Comparison of ENCODE assay signal across 28 mouse cellular contexts in genomic region chr11:83597796-83598195, GRCm38 (mm10). TPM values are rescaled to one million over a fixed set of nuclear protein-coding genes. Genes with fewer than 3 reads are reported as not detected.
A peak's percentile ranks its signal among the peaks of the same experiment; 100 is the strongest.
DNase-seq lines count a peak whose midpoint lies in the region; ATAC-seq and TF ChIP-seq lines count a peak whose summit lies in the region.
"Had no signal": no experiment of that assay in that cellular context is flagged by ENCODE, and none has a peak within 500 bp of the region (broad histone marks: within the 10 kb centered on the region; RNA-seq: fewer than 3 reads in every experiment).

No protein-coding gene starts in this region.

- H3K9ac ChIP-seq in heart, embryonic 11.5 days (ENCODE audit: low read depth, low read length), result no peak overlapping the region
- H3K9ac ChIP-seq in lung, embryonic 15.5 days, result no peak overlapping the region
- H3K9ac ChIP-seq in stomach, postnatal 0 days (ENCODE audit: low read length), result no peak overlapping the region
- H3K9ac ChIP-seq: forebrain, embryonic 12.5 days; forebrain, embryonic 15.5 days; heart, embryonic 12.5 days; heart, embryonic 15.5 days; hindbrain, embryonic 13.5 days; intestine, embryonic 15.5 days had no signal

- H3K9me3 ChIP-seq in heart, embryonic 11.5 days (replicated peaks; ENCODE audit: control insufficient read depth, low read length), result no peaks in the 10 kb centered on the region
- H3K9me3 ChIP-seq in lung, embryonic 15.5 days, result no peaks in the 10 kb centered on the region
- no peaks in the 10 kb centered on the region for H3K9me3 ChIP-seq in stomach, postnatal 0 days (ENCODE audit: control insufficient read depth, low read length)
- H3K9me3 ChIP-seq: forebrain, embryonic 12.5 days; forebrain, embryonic 15.5 days; heart, embryonic 12.5 days; heart, embryonic 15.5 days; hindbrain, embryonic 10.5 days; hindbrain, embryonic 13.5 days; intestine, embryonic 15.5 days had no signal

- no peak for TF ChIP-seq EP300 in stomach, postnatal 0 days (optimal IDR thresholded peaks at IDR 0.05)

- no peaks in the 10 kb centered on the region for H3K36me3 ChIP-seq in heart, embryonic 11.5 days (ENCODE audit: control insufficient read depth, insufficient read depth, low read length)
- H3K36me3 ChIP-seq in lung, embryonic 15.5 days, result no peaks in the 10 kb centered on the region
- no peaks in the 10 kb centered on the region for H3K36me3 ChIP-seq in stomach, postnatal 0 days (ENCODE audit: control insufficient read depth, insufficient read depth, low read length)
- H3K36me3 ChIP-seq: forebrain, embryonic 12.5 days; forebrain, embryonic 15.5 days; heart, embryonic 12.5 days; heart, embryonic 15.5 days; hindbrain, embryonic 10.5 days; hindbrain, embryonic 13.5 days; intestine, embryonic 15.5 days had no signal

- H3K4me2 ChIP-seq in heart, embryonic 11.5 days, result no peak overlapping the region
- no peak overlapping the region for H3K4me2 ChIP-seq in lung, embryonic 15.5 days
- H3K4me2 ChIP-seq in stomach, postnatal 0 days (replicated peaks; ENCODE audit: low read depth), result no peak overlapping the region
- H3K4me2 ChIP-seq: forebrain, embryonic 12.5 days; forebrain, embryonic 15.5 days; heart, embryonic 12.5 days; heart, embryonic 15.5 days; hindbrain, embryonic 13.5 days; intestine, embryonic 15.5 days had no signal

- WGBS in heart, embryonic 11.5 days (ENCODE audit: insufficient replicate concordance), result 85% methylated on average over 7 of the region's 7 CpGs
- WGBS in lung, embryonic 15.5 days, result 83% methylated on average over 7 of the region's 7 CpGs
- 87% methylated on average over 7 of the region's 7 CpGs for WGBS in stomach, postnatal 0 days

- no peak overlapping the region for H3K4me3 ChIP-seq in heart, embryonic 11.5 days (ENCODE audit: low read depth, low read length)
- H3K4me3 ChIP-seq in lung, embryonic 15.5 days, result no peak overlapping the region
- H3K4me3 ChIP-seq in stomach, postnatal 0 days (ENCODE audit: low read depth, low read length), result no peak overlapping the region
- H3K4me3 ChIP-seq: erythroblast, embryonic 14.5 days; forebrain, embryonic 12.5 days; forebrain, embryonic 15.5 days; heart, embryonic 12.5 days; heart, embryonic 15.5 days; hindbrain, embryonic 10.5 days; hindbrain, embryonic 13.5 days; intestine, embryonic 15.5 days had no signal

- DNase-seq in heart, adult 11 months, result peak; percentile 64
- no peak for DNase-seq in lung, postnatal 4 days
- peak; percentile 70 for DNase-seq in NIH3T3 (ENCODE audit: low read depth)
- no peak for DNase-seq in stomach, postnatal 0 days (ENCODE audit: low spot score)
- no peak for DNase-seq in cerebellum, adult 9-10 months
- DNase-seq: adrenal gland, postnatal 10 days; adrenal gland, postnatal 36 days; cerebellum, adult 18-20 months; cerebellum, adult 9-11 months; cerebellum, postnatal 25 days; gastrocnemius, postnatal 10 days; gastrocnemius, postnatal 36 days; heart, postnatal 10 days; heart, postnatal 36 days had no signal

- H3K27me3 ChIP-seq in heart, embryonic 11.5 days (ENCODE audit: control insufficient read depth, insufficient read depth, low read length), result no peaks in the 10 kb centered on the region
- no peaks in the 10 kb centered on the region for H3K27me3 ChIP-seq in lung, embryonic 15.5 days
- no peaks in the 10 kb centered on the region for H3K27me3 ChIP-seq in stomach, postnatal 0 days (ENCODE audit: control insufficient read depth, insufficient read depth, low read length)
- H3K27me3 ChIP-seq: forebrain, embryonic 12.5 days; forebrain, embryonic 15.5 days; heart, embryonic 12.5 days; heart, embryonic 15.5 days; hindbrain, embryonic 13.5 days; intestine, embryonic 15.5 days had no signal

- ATAC-seq in heart, embryonic 11.5 days (replicated peaks; ENCODE audit: insufficient number of reproducible peaks, low FRiP score, low TSS enrichment), result no peak
- no peak for ATAC-seq in lung, embryonic 15.5 days (ENCODE audit: borderline replicate concordance, extremely low read depth, low FRiP score, low TSS enrichment)
- ATAC-seq in stomach, postnatal 0 days (ENCODE audit: low FRiP score, low TSS enrichment), result no peak
- ATAC-seq: activated CD4-positive, CD25-positive, alpha-beta regulatory T cell, adult 4 months; CD4-positive, CD25-positive, alpha-beta regulatory T cell, adult 4 months; forebrain, embryonic 15.5 days; hindbrain, embryonic 16.5 days; intestine, embryonic 15.5 days had no signal

- TF ChIP-seq CTCF in stomach, postnatal 0 days (IDR thresholded peaks at IDR 0.05; ENCODE audit: low read depth), result no peak

- no peak overlapping the region for H3K27ac ChIP-seq in heart, embryonic 11.5 days (ENCODE audit: low read depth, low read length)
- H3K27ac ChIP-seq in lung, embryonic 15.5 days, result peak overlapping the region; percentile 73
- 0 out of 2 replicates have a peak overlapping the region, but pooled peaks have one; percentile 24 for H3K27ac ChIP-seq in stomach, postnatal 0 days (replicated peaks)
- H3K27ac ChIP-seq: forebrain, embryonic 12.5 days; forebrain, embryonic 15.5 days; heart, embryonic 15.5 days; hindbrain, embryonic 10.5 days; hindbrain, embryonic 13.5 days; intestine, embryonic 15.5 days had no signal

- H3K4me1 ChIP-seq in heart, embryonic 11.5 days (ENCODE audit: control insufficient read depth, insufficient read depth, low read length), result no peaks in the 10 kb centered on the region
- H3K4me1 ChIP-seq in lung, embryonic 15.5 days, result 0 out of 2 replicates have a peak, but pooled peaks cover 4% of the 10 kb centered on the region
- H3K4me1 ChIP-seq in stomach, postnatal 0 days (replicated peaks; ENCODE audit: control insufficient read depth, insufficient read depth), result no peaks in the 10 kb centered on the region
- H3K4me1 ChIP-seq: forebrain, embryonic 12.5 days; forebrain, embryonic 15.5 days; heart, embryonic 12.5 days; heart, embryonic 15.5 days; hindbrain, embryonic 13.5 days; intestine, embryonic 15.5 days had no signal

RNA-seq across cellular contexts. Expression of gene Ccl6, which starts 4.9 kb away (rescaled TPM):
- polyA plus RNA-seq in heart, embryonic 11.5 days (2014; fragmentation: Nextera tagmentation; extraction: Ambion mirVana), result 0.65 and 0.97 TPM in 2 replicates
- 8.1 and 9.2 TPM in 2 replicates for polyA plus RNA-seq in lung, embryonic 15.5 days (2015; fragmentation: Nextera tagmentation; extraction: Ambion mirVana)
- 57.9 and 58.5 TPM in 2 replicates for polyA plus RNA-seq in stomach, postnatal 0 days (2015; fragmentation: Nextera tagmentation; extraction: Ambion mirVana)
- polyA plus RNA-seq: C2C12; CD4-positive, CD25-positive, alpha-beta regulatory T cell, adult 4 months; erythroblast, embryonic 14.5 days had no signal

RNA-seq across cellular contexts. Expression of gene Ccl9, which starts 19.4 kb away (rescaled TPM):
- polyA plus RNA-seq in heart, embryonic 11.5 days (2014; fragmentation: Nextera tagmentation; extraction: Ambion mirVana), result 0.48 and 1.2 TPM in 2 replicates
- polyA plus RNA-seq in lung, embryonic 15.5 days (2015; fragmentation: Nextera tagmentation; extraction: Ambion mirVana), result 4.9 and 5.4 TPM in 2 replicates
- polyA plus RNA-seq in stomach, postnatal 0 days (2015; fragmentation: Nextera tagmentation; extraction: Ambion mirVana), result 2.5 and 3.5 TPM in 2 replicates
- polyA plus RNA-seq: CD4-positive, CD25-positive, alpha-beta regulatory T cell, adult 4 months; erythroblast, embryonic 14.5 days had no signal

RNA-seq across cellular contexts. Expression of gene Rpl9-ps1, which starts 47.6 kb away (rescaled TPM):
- not detected in 2 replicates for polyA plus RNA-seq in heart, embryonic 11.5 days (2014; fragmentation: Nextera tagmentation; extraction: Ambion mirVana)
- polyA plus RNA-seq in lung, embryonic 15.5 days (2015; fragmentation: Nextera tagmentation; extraction: Ambion mirVana), result not detected in 2 replicates
- not detected in 2 replicates for polyA plus RNA-seq in stomach, postnatal 0 days (2015; fragmentation: Nextera tagmentation; extraction: Ambion mirVana)
- polyA plus RNA-seq: C2C12; CD4-positive, CD25-positive, alpha-beta regulatory T cell, adult 4 months; erythroblast, embryonic 14.5 days; forebrain, embryonic 12.5 days; forebrain, embryonic 15.5 days; heart, embryonic 12.5 days; heart, embryonic 15.5 days; hindbrain, embryonic 10.5 days; hindbrain, embryonic 13.5 days; hindbrain, embryonic 16.5 days; intestine, embryonic 15.5 days had no signal

RNA-seq across cellular contexts. Expression of gene Ccl3, which starts 51.4 kb away (rescaled TPM):
- polyA plus RNA-seq in heart, embryonic 11.5 days (2014; fragmentation: Nextera tagmentation; extraction: Ambion mirVana), result 1.4 and 1.5 TPM in 2 replicates
- 1.1 and 1.2 TPM in 2 replicates for polyA plus RNA-seq in lung, embryonic 15.5 days (2015; fragmentation: Nextera tagmentation; extraction: Ambion mirVana)
- 0.18 and 0.29 TPM in 2 replicates for polyA plus RNA-seq in stomach, postnatal 0 days (2015; fragmentation: Nextera tagmentation; extraction: Ambion mirVana)
- polyA plus RNA-seq: C2C12; CD4-positive, CD25-positive, alpha-beta regulatory T cell, adult 4 months had no signal

Comparison
In these comparisons a context has a peak if more than half of its experiments do, and no peak if none do; other contexts are left out.
1. DNase-seq: peak in heart, adult 11 months (single experiment) and NIH3T3 (single experiment); none in lung, postnatal 4 days (0 of 2), stomach, postnatal 0 days (single experiment) and cerebellum, adult 9-10 months (single experiment).